Mouse (Mus musculus): ENCODE measurements at regions not wholly inside any gene's neighbourhood (a gene's known extent, or its start where the extent isn't known, plus 50 kb on each side); places are given as distances from the start of the nearest gene placed in this dataset.

DNA sequence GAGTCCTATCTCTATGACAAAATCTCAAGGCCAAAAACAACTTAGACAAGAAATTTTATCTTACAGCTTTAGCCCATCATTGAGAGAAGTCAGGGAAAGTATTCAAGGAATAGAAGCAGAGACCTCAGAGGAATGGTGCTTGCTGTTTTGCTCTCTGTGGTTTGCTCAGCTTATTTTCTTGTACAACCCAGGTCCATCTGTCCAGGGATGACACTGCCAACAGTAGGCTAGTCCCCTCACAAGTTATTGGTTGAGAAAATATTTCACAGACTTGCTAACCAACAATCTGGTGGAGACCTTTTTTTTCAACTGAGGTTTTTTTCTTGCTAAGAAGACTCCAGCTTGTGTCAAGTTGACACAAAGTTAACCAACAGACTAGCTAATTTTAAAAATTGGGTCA is 205.2 kb downstream of the Lmbrd1 start:
- H3K9me3 ChIP-seq (ENCODE audit: control insufficient read depth, insufficient read depth, low read depth, low read length): no peaks in the 10 kb centered on the region
- no peak for TF ChIP-seq ZNF384 (IDR thresholded peaks at IDR 0.05; ENCODE audit: low read depth, low read length)
- no peak for TF ChIP-seq ZC3H11A (IDR thresholded peaks at IDR 0.05; ENCODE audit: borderline replicate concordance, low read depth, low read length)
- TF ChIP-seq HCFC1 (IDR thresholded peaks at IDR 0.05; ENCODE audit: borderline replicate concordance, insufficient read depth, low read length): no peak
- no peak for TF ChIP-seq MAFK (IDR thresholded peaks at IDR 0.05; ENCODE audit: insufficient read depth, low read depth, low read length)
- TF ChIP-seq CHD2 (IDR thresholded peaks at IDR 0.05; ENCODE audit: low read depth, low read length): no peak
- no peak overlapping the region for H3K27ac ChIP-seq (ENCODE audit: insufficient read depth, low read depth, low read length, poor library complexity, severe bottlenecking)
- no peak for DNase-seq (ENCODE audit: low read depth, low spot score)
- H3K4me1 ChIP-seq (ENCODE audit: control insufficient read depth in 2 of 2, insufficient read depth in 2 of 2, low read length in 2 of 2, poor library complexity in 1 of 2): no peaks in the 10 kb centered on the region
- no peak overlapping the region for H3K9ac ChIP-seq (ENCODE audit: insufficient read depth, low read depth, low read length, poor library complexity, severe bottlenecking)
- in situ Hi-C loops (cut with MboI; ENCODE audit: low sequenced_read_pairs in 2 of 2, unreplicated experiment in 2 of 2): no loop called here
- H3K36me3 ChIP-seq (ENCODE audit: control insufficient read depth, insufficient read depth, low read length, poor library complexity, severe bottlenecking): no peaks in the 10 kb centered on the region
- no peak overlapping the region for H3K4me3 ChIP-seq (ENCODE audit: insufficient read depth in 1 of 2, low read depth in 1 of 2, low read length in 2 of 2, poor library complexity in 1 of 2, severe bottlenecking in 1 of 2)

- H3K4me1 ChIP-seq (ENCODE audit: control insufficient read depth in 2 of 2, insufficient read depth in 2 of 2, low read length in 2 of 2, poor library complexity in 1 of 2): no peaks in the 10 kb centered on the region
- H3K36me3 ChIP-seq (ENCODE audit: control insufficient read depth, insufficient read depth, low read length, poor library complexity, severe bottlenecking): no peaks in the 10 kb centered on the region
- H3K27ac ChIP-seq (ENCODE audit: insufficient read depth, low read depth, low read length, poor library complexity, severe bottlenecking): no peak overlapping the region
- peak; percentile 41 for DNase-seq (ENCODE audit: low read depth, low spot score)
- no peak overlapping the region for H3K9ac ChIP-seq (ENCODE audit: insufficient read depth, low read depth, low read length, poor library complexity, severe bottlenecking)
- TF ChIP-seq MAFK (IDR thresholded peaks at IDR 0.05; ENCODE audit: insufficient read depth, low read depth, low read length) (no peak), ZC3H11A (IDR thresholded peaks at IDR 0.05; ENCODE audit: borderline replicate concordance, low read depth, low read length) (peak; percentile 83; the same call in 1 of the 2 replicates)
- in situ Hi-C loops (cut with MboI; ENCODE audit: low sequenced_read_pairs in 2 of 2, unreplicated experiment in 2 of 2): no loop called here
- no peak overlapping the region for H3K4me3 ChIP-seq (ENCODE audit: insufficient read depth in 1 of 2, low read depth in 1 of 2, low read length in 2 of 2, poor library complexity in 1 of 2, severe bottlenecking in 1 of 2)
- no peaks in the 10 kb centered on the region for H3K9me3 ChIP-seq (ENCODE audit: control insufficient read depth, insufficient read depth, low read depth, low read length)
Measured at GRCm38 (mm10) chr1:24901278-24901677, 222.8 kb downstream of the Lmbrd1 start.

DNA sequence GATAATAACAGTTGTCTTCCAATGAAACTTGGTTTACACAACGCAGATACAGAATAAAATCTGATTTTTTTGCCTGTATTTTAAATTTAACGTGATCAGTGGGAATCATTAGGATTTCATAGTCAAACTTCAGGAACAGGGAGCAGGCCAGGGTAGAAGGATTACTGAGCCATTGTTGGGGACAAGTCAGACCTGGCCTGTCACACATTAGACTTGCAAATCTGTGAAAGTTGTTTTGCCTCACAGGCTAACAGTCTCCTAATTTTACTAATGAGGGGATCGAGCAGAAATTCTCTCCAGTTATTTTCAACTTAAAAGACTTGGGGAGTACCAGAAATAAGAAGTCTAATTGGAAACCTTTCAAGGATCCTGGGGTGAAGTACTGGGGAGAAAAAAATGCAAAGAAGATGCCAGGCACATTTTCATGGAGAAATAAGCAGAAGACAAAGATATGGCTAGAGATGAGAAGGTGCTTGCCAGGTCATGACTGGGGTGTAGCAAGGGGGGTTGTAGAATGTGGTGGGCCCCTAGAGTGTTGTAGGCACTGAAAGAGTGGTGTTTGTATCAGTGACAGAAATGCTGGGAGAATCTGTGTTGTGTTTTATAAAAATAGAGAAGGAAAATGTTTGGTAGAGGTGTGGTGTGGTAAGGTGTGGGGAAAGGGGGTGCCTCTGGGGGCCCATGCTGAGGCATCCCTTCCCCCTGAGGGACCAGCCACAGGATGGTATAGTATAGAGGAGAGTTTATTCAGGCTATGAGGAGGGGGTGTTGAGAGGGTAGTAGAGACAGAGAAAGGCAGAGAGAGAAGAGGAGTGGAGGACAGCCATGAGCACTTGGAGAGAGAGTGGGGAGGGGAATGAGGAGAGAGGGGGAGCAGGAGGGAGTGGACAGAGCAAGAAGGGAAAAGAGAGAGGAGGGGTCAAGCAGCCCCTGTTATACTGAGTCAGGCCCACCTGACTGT is 260.2 kb downstream of the Lmbrd1 start:
- no peaks in the 10 kb centered on the region for H3K4me1 ChIP-seq (ENCODE audit: control insufficient read depth in 2 of 2, insufficient read depth in 2 of 2, low read length in 2 of 2, poor library complexity in 1 of 2)
- H3K9me3 ChIP-seq (ENCODE audit: control insufficient read depth, insufficient read depth, low read depth, low read length): no peaks in the 10 kb centered on the region
- H3K36me3 ChIP-seq (ENCODE audit: control insufficient read depth, insufficient read depth, low read length, poor library complexity, severe bottlenecking): no peaks in the 10 kb centered on the region
- DNase-seq (ENCODE audit: low read depth, low spot score): no peak
- H3K27ac ChIP-seq (ENCODE audit: insufficient read depth, low read depth, low read length, poor library complexity, severe bottlenecking): no peak overlapping the region
- H3K4me3 ChIP-seq (ENCODE audit: insufficient read depth in 1 of 2, low read depth in 1 of 2, low read length in 2 of 2, poor library complexity in 1 of 2, severe bottlenecking in 1 of 2): no peak overlapping the region
- TF ChIP-seq CHD2 (IDR thresholded peaks at IDR 0.05; ENCODE audit: low read depth, low read length) (no peak), MAFK (IDR thresholded peaks at IDR 0.05; ENCODE audit: insufficient read depth, low read depth, low read length) (no peak), HCFC1 (IDR thresholded peaks at IDR 0.05; ENCODE audit: borderline replicate concordance, insufficient read depth, low read length) (no peak), ZC3H11A (IDR thresholded peaks at IDR 0.05; ENCODE audit: borderline replicate concordance, low read depth, low read length) (no peak), ZNF384 (IDR thresholded peaks at IDR 0.05; ENCODE audit: low read depth, low read length) (no peak)
- no peak overlapping the region for H3K9ac ChIP-seq (ENCODE audit: insufficient read depth, low read depth, low read length, poor library complexity, severe bottlenecking)
- in situ Hi-C loops (cut with MboI; ENCODE audit: low sequenced_read_pairs in 2 of 2, unreplicated experiment in 2 of 2): no loop called here

DNA sequence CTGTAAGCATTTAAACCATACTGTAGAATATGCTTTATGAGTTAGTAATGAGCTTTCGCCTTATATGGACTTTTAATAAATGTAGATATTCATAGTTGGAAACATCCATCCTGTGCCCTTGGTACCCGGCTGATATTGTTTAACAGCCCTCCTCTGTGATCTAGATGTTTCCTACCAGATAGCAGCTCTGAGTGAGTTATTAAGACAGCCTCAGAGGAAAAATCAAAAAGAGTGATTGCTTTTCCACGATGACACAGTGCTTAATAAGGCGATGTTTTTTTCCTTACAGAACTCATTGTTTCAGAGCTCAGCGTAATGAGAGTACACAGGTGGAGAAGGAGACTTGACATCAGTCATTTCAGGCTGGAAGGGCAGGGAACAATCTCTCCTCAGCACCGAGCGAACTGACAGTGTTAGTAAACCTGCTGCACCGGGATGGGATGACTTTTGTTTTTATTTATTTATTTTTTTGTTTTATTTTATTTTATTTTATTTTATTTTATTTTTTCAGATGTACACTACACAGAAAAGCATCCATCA is 264.4 kb downstream of the Lmbrd1 start:
- H3K9me3 ChIP-seq (ENCODE audit: control insufficient read depth, insufficient read depth, low read depth, low read length): no peaks in the 10 kb centered on the region
- in situ Hi-C loops (cut with MboI; ENCODE audit: low sequenced_read_pairs in 2 of 2, unreplicated experiment in 2 of 2): no loop called here

More for the DNA sequence above, 264.4 kb downstream of the Lmbrd1 start:
- no peak for TF ChIP-seq MAFK (IDR thresholded peaks at IDR 0.05; ENCODE audit: insufficient read depth, low read depth, low read length)
- no peak for TF ChIP-seq ZNF384 (IDR thresholded peaks at IDR 0.05; ENCODE audit: low read depth, low read length)
- no peak for TF ChIP-seq HCFC1 (IDR thresholded peaks at IDR 0.05; ENCODE audit: borderline replicate concordance, insufficient read depth, low read length)
- no peak for TF ChIP-seq ZC3H11A (IDR thresholded peaks at IDR 0.05; ENCODE audit: borderline replicate concordance, low read depth, low read length)
- no peak for TF ChIP-seq CHD2 (IDR thresholded peaks at IDR 0.05; ENCODE audit: low read depth, low read length)
- Histone ChIP-seq H3K4me3 (ENCODE audit: insufficient read depth in 1 of 2, low read depth in 1 of 2, low read length in 2 of 2, poor library complexity in 1 of 2, severe bottlenecking in 1 of 2) (no peak overlapping the region), H3K4me1 (ENCODE audit: control insufficient read depth in 2 of 2, insufficient read depth in 2 of 2, low read length in 2 of 2, poor library complexity in 1 of 2) (no peaks in the 10 kb centered on the region), H3K36me3 (ENCODE audit: control insufficient read depth, insufficient read depth, low read length, poor library complexity, severe bottlenecking) (no peaks in the 10 kb centered on the region), H3K9ac (ENCODE audit: insufficient read depth, low read depth, low read length, poor library complexity, severe bottlenecking) (no peak overlapping the region), H3K27ac (ENCODE audit: insufficient read depth, low read depth, low read length, poor library complexity, severe bottlenecking) (no peak overlapping the region)
- DNase-seq (ENCODE audit: low read depth, low spot score): no peak
